Mouse (Mus musculus) limb, embryonic 11.5 days (tissue): Measurements from ENCODE around the gene Pla1a. TPM values are rescaled to one million over a fixed set of nuclear protein-coding genes. Genes with fewer than 3 reads are reported as not detected.

ENCODE experiments used
- ATAC-seq: fragments of 200-750 bp; cut with Nextera tagmentation; 2 replicates; pipeline ENCODE4 v1.8.0; 2017; ENCODE audit warnings: low read depth; ENCODE audit not compliant: insufficient number of reproducible peaks, low FRiP score, low TSS enrichment
- DNase-seq: peaks from one replicate; pipeline ENCODE4 v3.0.0-alpha.2; 2015; ENCODE audit warnings: low spot score
- H3K27ac ChIP-seq: fragments of 300-500 bp; sonication (generic); replicated peaks from 2 replicates; pipeline ENCODE4 v1.5.1; 2014; ENCODE audit warnings: low read depth, mild to moderate bottlenecking, low read length
- H3K27me3 ChIP-seq: fragments of 300-500 bp; sonication (generic); 2 replicates; pipeline ENCODE4 v1.6.1; 2014; ENCODE audit warnings: mild to moderate bottlenecking, low read length, mixed read lengths; ENCODE audit not compliant: control insufficient read depth, insufficient read depth
- H3K36me3 ChIP-seq: fragments of 300-500 bp; sonication (generic); 2 replicates; pipeline ENCODE4 v1.6.1; 2014; ENCODE audit warnings: mild to moderate bottlenecking, low read length, moderate library complexity, mixed read lengths; ENCODE audit not compliant: control insufficient read depth, insufficient read depth
- H3K4me1 ChIP-seq: fragments of 300-500 bp; sonication (generic); 2 replicates; pipeline ENCODE4 v1.6.1; 2014; ENCODE audit warnings: low read length, mixed read lengths; ENCODE audit not compliant: control insufficient read depth, insufficient read depth
- H3K4me2 ChIP-seq: fragments of 300-500 bp; sonication (generic); 2 replicates; pipeline ENCODE4 v1.6.1; 2014; ENCODE audit warnings: low read depth, mild to moderate bottlenecking, moderate library complexity; ENCODE audit not compliant: severe bottlenecking
- H3K4me3 ChIP-seq: fragments of 300-500 bp; sonication (generic); 2 replicates; pipeline ENCODE4 v1.5.1; 2014; ENCODE audit warnings: low read depth, low read length
- H3K9ac ChIP-seq: fragments of 300-500 bp; sonication (generic); 2 replicates; pipeline ENCODE4 v1.6.1; 2014; ENCODE audit warnings: mild to moderate bottlenecking, low read length
- H3K9me3 ChIP-seq: fragments of 300-500 bp; sonication (generic); 2 replicates; pipeline ENCODE4 v1.6.1; 2016; ENCODE audit warnings: low read length; ENCODE audit not compliant: control insufficient read depth
- WGBS: fragments of 180-500 bp; shearing (Covaris S2); extraction: QIAGEN DNeasy Blood & Tissue Kit; methylation state at CpG from one replicate; pipeline ENCODE4 v1.1.7; 2014; 5-methylcytosine and 5-hydroxymethylcytosine counted together
- polyA plus RNA-seq: library from polyadenylated mRNA; unstranded; fragments of >200 nt; fragmentation: Nextera tagmentation; extraction: Ambion mirVana; gene quantifications from 2 replicates; pipeline ENCODE4 v1.2.1, GENCODE M21; 2014

The Pla1a gene
- polyA plus RNA-seq, 1 experiment from 2014 or later, result 0.07 TPM

GRCm38 (mm10) chr16:38394191-38394618 is 38.7 kb downstream of the Pla1a start:
- ATAC-seq (no peak), DNase-seq (no peak)
- Histone ChIP-seq H3K9me3 (no peaks in the 10 kb centered on the region), H3K9ac (no peak overlapping the region), H3K4me2 (no peak overlapping the region), H3K36me3 (no peaks in the 10 kb centered on the region), H3K4me3 (no peak overlapping the region), H3K27ac (no peak overlapping the region), H3K27me3 (no peaks in the 10 kb centered on the region), H3K4me1 (peaks cover 2% of the 10 kb centered on the region; the same call in 1 of the 2 replicates)
- WGBS, result 91% methylated on average over 8 of the region's 8 CpGs

DNA sequence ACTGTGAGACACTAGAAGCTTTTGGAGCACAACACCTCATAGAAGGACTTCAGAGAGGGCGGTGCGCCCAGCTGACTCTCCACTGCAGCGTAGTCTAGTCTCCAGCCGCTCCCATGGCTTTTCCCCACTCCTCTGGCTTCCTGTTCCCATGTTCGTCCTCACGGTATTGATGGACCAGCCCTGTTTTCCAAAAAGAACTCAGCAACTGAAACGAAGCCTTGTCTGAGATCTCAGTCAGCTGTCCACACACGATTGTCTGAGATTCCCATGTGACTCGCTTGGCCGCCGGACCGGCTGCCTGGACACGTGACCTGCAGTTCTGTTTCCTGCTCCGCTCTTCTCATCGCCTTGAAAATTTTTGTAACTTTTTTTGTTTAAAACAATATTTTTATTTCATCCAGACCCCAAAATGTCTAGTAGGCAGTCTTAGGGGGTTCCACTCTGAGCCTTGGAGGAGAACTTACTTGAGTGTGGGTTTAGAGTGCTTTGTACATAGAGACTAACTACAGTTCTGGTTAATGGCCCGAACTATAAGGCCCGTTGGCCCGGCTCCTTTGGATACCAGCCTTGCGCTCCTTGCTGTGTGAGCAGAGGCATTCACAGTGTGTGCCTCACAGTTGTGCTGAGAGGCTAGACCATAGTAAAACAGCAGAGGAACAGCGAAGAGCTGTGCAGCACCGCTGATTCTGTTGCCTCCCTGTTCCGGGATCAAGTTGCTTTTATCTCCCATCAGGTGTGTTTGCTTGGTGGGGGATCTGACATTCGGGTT is 40.6 kb downstream of the Pla1a start:
- 84% methylated on average over 23 of the region's 23 CpGs for WGBS
- H3K9me3 ChIP-seq, result no peaks in the 10 kb centered on the region
- no peaks in the 10 kb centered on the region for H3K27me3 ChIP-seq
- H3K4me1 ChIP-seq, result no peaks in the 10 kb centered on the region; the same call in 1 of the 2 replicates
- H3K4me3 ChIP-seq, result no peak overlapping the region
- H3K4me2 ChIP-seq, result no peak overlapping the region
- H3K36me3 ChIP-seq, result no peaks in the 10 kb centered on the region
- DNase-seq (no peak), ATAC-seq (no peak)
- no peak overlapping the region for H3K27ac ChIP-seq
- H3K9ac ChIP-seq, result no peak overlapping the region

DNA sequence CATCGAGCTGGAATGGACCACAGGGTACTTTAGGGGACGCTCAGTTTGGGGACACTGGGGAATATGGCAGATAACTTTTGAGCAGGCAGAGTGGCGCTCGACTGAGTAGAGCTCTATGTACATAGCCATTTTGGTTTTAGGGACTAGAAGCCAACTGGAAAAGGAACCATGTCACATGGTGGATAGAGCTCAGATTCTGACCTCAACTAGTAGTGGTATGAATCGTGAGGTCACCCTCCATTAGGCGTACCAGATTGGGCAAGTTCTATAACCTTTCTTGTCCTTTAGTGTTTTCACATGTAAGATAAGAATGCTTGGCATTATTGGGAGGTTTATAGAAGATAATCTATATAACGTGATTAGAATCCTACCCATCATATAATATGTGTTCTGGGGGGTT is 42.6 kb downstream of the Pla1a start:
- ATAC-seq, result no peak

GRCm38 (mm10) chr16:38389284-38389893 is 43.6 kb downstream of the Pla1a start:
- Histone ChIP-seq H3K4me3 (no peak overlapping the region), H3K9ac (no peak overlapping the region), H3K4me2 (no peak overlapping the region), H3K27me3 (no peaks in the 10 kb centered on the region), H3K27ac (no peak overlapping the region), H3K36me3 (no peaks in the 10 kb centered on the region), H3K4me1 (no peaks in the 10 kb centered on the region), H3K9me3 (no peaks in the 10 kb centered on the region)
- 84% methylated on average over 8 of the region's 8 CpGs for WGBS
- DNase-seq, result no peak
- no peak for ATAC-seq

More for the DNA sequence above, 42.6 kb downstream of the Pla1a start:
- Histone ChIP-seq H3K27ac (no peak overlapping the region), H3K36me3 (no peaks in the 10 kb centered on the region), H3K9ac (no peak overlapping the region), H3K4me2 (no peak overlapping the region), H3K4me3 (no peak overlapping the region), H3K4me1 (no peaks in the 10 kb centered on the region), H3K27me3 (no peaks in the 10 kb centered on the region), H3K9me3 (no peaks in the 10 kb centered on the region)
- 86% methylated on average over 7 of the region's 7 CpGs for WGBS
- DNase-seq, result no peak

DNA sequence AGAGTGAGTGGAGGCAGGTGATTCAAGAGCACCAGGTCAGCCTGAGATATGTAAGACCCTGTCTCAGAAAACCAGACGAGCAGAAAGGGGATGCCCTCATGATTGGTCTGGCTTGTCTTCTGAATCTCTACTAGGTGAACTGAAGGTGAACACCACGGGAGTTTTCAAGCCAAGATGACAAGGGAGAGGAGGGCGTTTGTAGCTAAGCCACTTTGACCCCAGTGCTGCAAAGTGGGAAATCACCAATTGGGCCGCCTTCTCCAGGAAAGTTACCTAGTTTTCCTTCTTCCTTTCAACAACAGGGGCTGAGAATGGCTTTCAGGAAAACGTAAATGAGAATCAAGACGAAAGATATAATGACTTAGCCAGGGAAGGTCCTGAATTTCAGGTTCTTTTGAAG is 44.2 kb downstream of the Pla1a start:
- no peaks in the 10 kb centered on the region for H3K9me3 ChIP-seq

DNA sequence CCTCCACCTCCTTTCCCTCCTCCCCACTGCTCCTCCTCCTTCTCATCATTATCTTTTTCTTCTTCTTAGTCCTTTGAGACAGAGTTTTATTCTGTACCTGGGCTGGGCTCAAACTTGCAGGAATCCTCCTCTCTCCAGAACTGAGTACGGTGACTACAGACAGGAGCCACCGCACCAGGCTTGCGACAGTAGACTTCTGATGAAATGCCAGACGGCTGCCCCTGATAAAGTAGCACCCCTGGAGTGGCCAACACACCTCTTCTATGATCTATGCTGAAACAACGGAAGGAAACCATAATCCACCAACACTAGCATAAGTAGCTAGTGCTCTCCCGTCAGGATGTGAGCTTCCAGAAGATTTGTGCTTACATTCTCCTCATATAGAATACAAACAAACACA is 45.6 kb downstream of the Pla1a start:
- Histone ChIP-seq H3K4me1 (no peaks in the 10 kb centered on the region), H3K4me2 (no peak overlapping the region), H3K27me3 (no peaks in the 10 kb centered on the region), H3K9me3 (no peaks in the 10 kb centered on the region), H3K9ac (no peak overlapping the region), H3K4me3 (no peak overlapping the region), H3K36me3 (no peaks in the 10 kb centered on the region), H3K27ac (no peak overlapping the region)
- DNase-seq (no peak), ATAC-seq (no peak)
- 83% methylated on average over 6 of the region's 6 CpGs for WGBS

More for the DNA sequence above, 44.2 kb downstream of the Pla1a start:
- no peak overlapping the region for H3K4me3 ChIP-seq
- no peak overlapping the region for H3K9ac ChIP-seq
- WGBS, result 76% methylated on average over 6 of the region's 6 CpGs
- no peak overlapping the region for H3K27ac ChIP-seq
- no peak for ATAC-seq
- H3K36me3 ChIP-seq, result no peaks in the 10 kb centered on the region
- H3K27me3 ChIP-seq, result no peaks in the 10 kb centered on the region
- H3K4me1 ChIP-seq, result no peaks in the 10 kb centered on the region
- no peak overlapping the region for H3K4me2 ChIP-seq
- DNase-seq, result no peak

DNA sequence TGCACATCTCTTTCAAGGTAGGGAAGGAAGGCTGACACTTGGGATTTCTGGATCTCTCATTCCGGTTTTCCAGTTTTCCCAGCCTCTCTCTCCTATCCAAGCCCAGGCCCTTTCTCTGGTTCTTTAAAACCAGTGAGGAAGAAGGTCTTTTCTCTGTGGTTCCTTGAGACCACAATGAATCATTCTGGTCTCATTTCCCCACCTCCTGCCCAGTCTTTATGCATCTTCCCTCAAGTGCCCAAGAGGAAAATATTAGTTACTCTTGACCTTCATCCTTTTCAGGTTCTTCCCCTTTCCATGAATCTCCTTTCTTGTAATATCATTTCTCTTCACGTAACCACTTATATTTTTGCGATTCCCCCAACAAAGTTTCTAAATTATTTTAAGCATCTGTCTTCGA is 47.2 kb downstream of the Pla1a start:
- DNase-seq (no peak), ATAC-seq (no peak)
- no peak overlapping the region for H3K4me3 ChIP-seq
- H3K9me3 ChIP-seq, result no peaks in the 10 kb centered on the region
- no peaks in the 10 kb centered on the region for H3K36me3 ChIP-seq
- H3K4me2 ChIP-seq, result no peak overlapping the region
- WGBS, result 98% methylated on average over 4 of the region's 4 CpGs
- H3K4me1 ChIP-seq, result no peaks in the 10 kb centered on the region
- H3K27me3 ChIP-seq, result no peaks in the 10 kb centered on the region
- H3K27ac ChIP-seq, result no peak overlapping the region
- H3K9ac ChIP-seq, result no peak overlapping the region

DNA sequence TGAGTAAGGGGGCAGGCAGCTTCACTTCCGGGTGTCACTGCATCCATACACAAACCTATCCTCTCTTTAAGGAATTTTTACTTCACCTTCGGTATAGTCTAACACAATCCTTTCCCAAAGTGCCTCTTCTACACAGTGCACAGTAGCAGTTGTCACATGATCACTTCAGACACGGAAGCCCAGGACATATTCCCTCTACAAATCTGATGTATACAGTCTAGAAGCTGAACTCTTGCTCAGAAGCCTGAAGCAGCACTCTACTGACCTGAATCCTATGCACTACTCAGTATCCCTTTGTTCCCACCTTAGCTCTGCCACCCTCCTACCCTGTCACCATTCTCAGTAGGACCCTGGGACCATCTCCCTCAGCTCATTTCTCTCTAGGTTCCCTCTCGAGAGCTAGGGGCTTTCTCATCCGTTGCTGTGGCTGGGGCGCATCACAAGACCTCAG is 47.7 kb downstream of the Pla1a start:
- H3K4me3 ChIP-seq, result no peak overlapping the region
- 88% methylated on average over 6 of the region's 6 CpGs for WGBS
- no peak overlapping the region for H3K4me2 ChIP-seq
- DNase-seq, result no peak
- no peaks in the 10 kb centered on the region for H3K9me3 ChIP-seq
- H3K27me3 ChIP-seq, result no peaks in the 10 kb centered on the region
- H3K9ac ChIP-seq, result no peak overlapping the region
- H3K27ac ChIP-seq, result no peak overlapping the region
- ATAC-seq, result no peak
- no peaks in the 10 kb centered on the region for H3K4me1 ChIP-seq
- no peaks in the 10 kb centered on the region for H3K36me3 ChIP-seq
